Mouse (Mus musculus) hindbrain, embryonic 16.5 days (tissue): ENCODE measurements around the gene Emilin2. TPM values are rescaled to one million over a fixed set of nuclear protein-coding genes. Genes with fewer than 3 reads are reported as not detected.

Source experiments
- ATAC-seq: fragments of 200-750 bp; cut with Nextera tagmentation; 2 replicates; pipeline ENCODE4 v1.8.0; 2017; ENCODE audit warnings: moderate TSS enrichment, moderate library complexity
- H3K27ac ChIP-seq: fragments of 300-500 bp; sonication (generic); 2 replicates; pipeline ENCODE4 v1.5.1; 2014; ENCODE audit warnings: low read depth, mild to moderate bottlenecking, control low read depth, low read length, moderate library complexity
- H3K27me3 ChIP-seq: fragments of 300-500 bp; sonication (generic); replicated peaks from 2 replicates; pipeline ENCODE4 v1.6.1; 2014; ENCODE audit warnings: low read length; ENCODE audit not compliant: control insufficient read depth, insufficient read depth
- H3K36me3 ChIP-seq: fragments of 300-500 bp; sonication (generic); 2 replicates; pipeline ENCODE4 v1.6.1; 2014; ENCODE audit warnings: mild to moderate bottlenecking, low read length, moderate library complexity, mixed read lengths; ENCODE audit not compliant: control insufficient read depth, insufficient read depth
- H3K4me1 ChIP-seq: fragments of 300-500 bp; sonication (generic); 2 replicates; pipeline ENCODE4 v1.6.1; 2014; ENCODE audit warnings: low read depth, low read length; ENCODE audit not compliant: control insufficient read depth, insufficient read depth
- H3K4me2 ChIP-seq: fragments of 300-500 bp; sonication (generic); 2 replicates; pipeline ENCODE4 v1.6.1; 2014; ENCODE audit warnings: mild to moderate bottlenecking, low read length, control low read depth, moderate library complexity
- H3K4me3 ChIP-seq: fragments of 300-500 bp; sonication (generic); 2 replicates; pipeline ENCODE4 v1.5.1; 2014; ENCODE audit warnings: mild to moderate bottlenecking, low read length, control low read depth, moderate library complexity
- H3K9ac ChIP-seq: fragments of 300-500 bp; sonication (generic); 2 replicates; pipeline ENCODE4 v1.6.1; 2014; ENCODE audit warnings: low read depth, mild to moderate bottlenecking, control low read depth, low read length, moderate library complexity
- H3K9me3 ChIP-seq: fragments of 300-500 bp; sonication (generic); 2 replicates; pipeline ENCODE4 v1.6.1; 2014; ENCODE audit warnings: mild to moderate bottlenecking, low read length, moderate library complexity; ENCODE audit not compliant: control insufficient read depth
- WGBS: fragments of 180-500 bp; shearing (Covaris S2); extraction: QIAGEN DNeasy Blood & Tissue Kit; methylation state at CpG from one replicate; pipeline ENCODE4 v1.1.7; 2014; 5-methylcytosine and 5-hydroxymethylcytosine counted together
- polyA plus RNA-seq: library from polyadenylated mRNA; unstranded; fragments of >200 nt; fragmentation: Nextera tagmentation; extraction: Ambion mirVana; gene quantifications from 2 replicates; pipeline ENCODE4 v1.2.1, GENCODE M21; 2015

The Emilin2 gene
- 2.2 and 2.5 TPM in 2 replicates for polyA plus RNA-seq

- peak within 1 kb of the TSS; percentile 100 for H3K4me2 ChIP-seq
- H3K9ac ChIP-seq, result peak within 1 kb of the TSS; percentile 74
- no peaks in the 10 kb centered on the region for H3K36me3 ChIP-seq
- no peak for ATAC-seq
- H3K9me3 ChIP-seq, result no peaks in the 10 kb centered on the region
- WGBS, result 9% methylated on average over 20 of the region's 20 CpGs
- no peaks in the 10 kb centered on the region; the same call in none of the 2 replicates for H3K27me3 ChIP-seq
- H3K27ac ChIP-seq, result no peak within 1 kb of the TSS
- peaks cover 19% of the 10 kb centered on the region for H3K4me1 ChIP-seq
- peak within 1 kb of the TSS; percentile 65 for H3K4me3 ChIP-seq
Observed at GRCm38 (mm10) chr17:71311340-71312171, at the start of gene Emilin2. Gene Emilin2 (minus strand): TSS chr17:71311978.

DNA sequence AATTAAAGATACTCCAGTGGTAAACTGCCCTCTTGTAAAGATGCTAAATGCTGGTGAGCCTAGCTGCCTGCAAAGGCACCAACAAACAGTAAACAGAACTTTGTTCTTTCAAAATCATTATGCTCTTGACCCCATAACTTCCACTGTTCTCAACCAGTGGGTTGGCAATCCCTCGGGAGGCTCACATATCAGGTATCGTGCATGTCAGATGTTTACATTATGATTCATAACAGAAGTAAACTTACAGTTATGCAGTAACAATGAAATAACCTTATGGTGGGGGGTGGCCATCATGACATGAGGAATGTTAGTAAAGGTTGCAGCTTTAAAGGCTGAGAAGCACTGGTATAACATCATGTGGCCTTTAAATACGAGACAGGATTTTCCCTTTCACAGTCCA is 43.7 kb upstream of the Emilin2 start:
- peaks cover 20% of the 10 kb centered on the region; the same call in 1 of the 2 replicates for H3K36me3 ChIP-seq
- H3K9me3 ChIP-seq, result no peaks in the 10 kb centered on the region
- ATAC-seq, result no peak
- no peak overlapping the region for H3K4me3 ChIP-seq
- H3K9ac ChIP-seq, result no peak overlapping the region
- WGBS, result 88% methylated on average over 3 of the region's 3 CpGs
- no peak overlapping the region for H3K27ac ChIP-seq
- H3K27me3 ChIP-seq, result no peaks in the 10 kb centered on the region
- H3K4me1 ChIP-seq, result no peaks in the 10 kb centered on the region
- H3K4me2 ChIP-seq, result no peak overlapping the region

GRCm38 (mm10) chr17:71354205-71354604 is 42.4 kb upstream of the Emilin2 start:
- Histone ChIP-seq H3K27ac (no peak overlapping the region), H3K27me3 (no peaks in the 10 kb centered on the region), H3K36me3 (peaks cover 15% of the 10 kb centered on the region; the same call in 1 of the 2 replicates), H3K4me1 (no peaks in the 10 kb centered on the region), H3K9ac (no peak overlapping the region), H3K9me3 (no peaks in the 10 kb centered on the region), H3K4me3 (no peak overlapping the region), H3K4me2 (no peak overlapping the region)
- ATAC-seq, result no peak
- WGBS, result 98% methylated on average over 11 of the region's 11 CpGs

- whole genome bisulfite sequencing, result 84% methylated on average over 3 of the region's 3 CpGs
- no peaks in the 10 kb centered on the region for H3K4me1 ChIP-seq
- no peak overlapping the region for H3K4me2 ChIP-seq
- H3K27me3 ChIP-seq, result no peaks in the 10 kb centered on the region
- no peak overlapping the region for H3K4me3 ChIP-seq
- H3K36me3 ChIP-seq, result peaks cover 27% of the 10 kb centered on the region
- no peak for ATAC-seq
- no peak overlapping the region for H3K9ac ChIP-seq
- no peak overlapping the region for H3K27ac ChIP-seq
- no peaks in the 10 kb centered on the region for H3K9me3 ChIP-seq
Observed at GRCm38 (mm10) chr17:71348188-71348587, 36.4 kb upstream of the Emilin2 start.

GRCm38 (mm10) chr17:71342006-71342405 is 30.2 kb upstream of the Emilin2 start:
- no peak for ATAC-seq
- Histone ChIP-seq H3K4me1 (no peaks in the 10 kb centered on the region), H3K4me2 (no peak overlapping the region), H3K36me3 (peaks cover 10% of the 10 kb centered on the region), H3K27me3 (no peaks in the 10 kb centered on the region), H3K9ac (no peak overlapping the region), H3K9me3 (no peaks in the 10 kb centered on the region), H3K27ac (no peak overlapping the region), H3K4me3 (no peak overlapping the region)
- 84% methylated on average over 3 of the region's 3 CpGs for WGBS

DNA sequence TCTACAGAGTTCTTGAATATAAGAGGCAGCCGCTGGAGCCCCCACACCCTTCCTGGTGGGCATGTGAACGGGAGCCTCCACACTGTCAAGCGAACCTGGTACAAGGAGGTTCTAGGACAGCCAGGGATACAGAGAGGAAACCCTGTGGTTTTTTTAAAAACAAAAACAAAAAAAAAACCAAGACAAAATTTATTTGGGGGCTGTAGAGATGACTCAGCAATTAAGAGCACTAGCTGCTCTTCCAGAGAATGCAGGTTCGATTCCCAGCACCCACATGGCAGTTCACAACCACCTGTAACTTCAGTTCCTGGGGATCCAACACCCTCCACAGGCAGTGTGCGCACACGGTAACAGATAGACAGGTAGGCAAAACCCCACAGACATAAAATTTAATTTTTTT is 26.8 kb upstream of the Emilin2 start:
- no peak for ATAC-seq

DNA sequence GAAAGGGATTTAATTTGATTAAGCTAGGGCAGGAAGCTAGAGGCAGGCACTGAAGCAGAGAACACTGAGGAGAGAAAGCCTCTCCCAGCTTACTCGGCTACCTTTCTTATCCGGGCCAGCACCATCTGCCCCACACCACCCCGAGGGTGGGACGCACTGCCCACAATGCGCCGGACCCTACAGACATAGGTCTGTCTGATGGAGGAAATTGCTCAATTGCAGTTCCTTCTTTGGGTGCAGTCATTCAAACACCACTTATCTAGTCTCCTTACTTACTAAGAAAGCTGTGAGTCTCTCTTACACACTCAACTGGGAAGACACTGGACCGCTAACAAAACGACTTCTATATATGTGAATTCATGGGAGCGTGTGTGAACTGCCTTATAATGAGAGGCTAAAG is 25.8 kb upstream of the Emilin2 start:
- Histone ChIP-seq H3K9me3 (no peaks in the 10 kb centered on the region), H3K27ac (no peak overlapping the region), H3K36me3 (no peaks in the 10 kb centered on the region), H3K27me3 (no peaks in the 10 kb centered on the region), H3K4me3 (no peak overlapping the region), H3K4me2 (no peak overlapping the region), H3K4me1 (no peaks in the 10 kb centered on the region), H3K9ac (no peak overlapping the region)
- ATAC-seq, result no peak
- WGBS, result 97% methylated on average over 9 of the region's 9 CpGs

More for the DNA sequence above, 26.8 kb upstream of the Emilin2 start:
- Histone ChIP-seq H3K27ac (no peak overlapping the region), H3K4me3 (no peak overlapping the region), H3K36me3 (0 out of 2 replicates have a peak, but pooled peaks cover 4% of the 10 kb centered on the region), H3K9me3 (no peaks in the 10 kb centered on the region), H3K4me1 (no peaks in the 10 kb centered on the region), H3K27me3 (no peaks in the 10 kb centered on the region), H3K9ac (no peak overlapping the region), H3K4me2 (no peak overlapping the region)
- WGBS, result 96% methylated on average over 6 of the region's 6 CpGs

- 70% methylated on average over 8 of the region's 8 CpGs for WGBS
- no peaks in the 10 kb centered on the region for H3K36me3 ChIP-seq
- no peaks in the 10 kb centered on the region for H3K9me3 ChIP-seq
- no peak for ATAC-seq
- no peaks in the 10 kb centered on the region for H3K4me1 ChIP-seq
- H3K4me2 ChIP-seq, result no peak overlapping the region
- no peak overlapping the region for H3K27ac ChIP-seq
- no peak overlapping the region for H3K9ac ChIP-seq
- no peak overlapping the region for H3K4me3 ChIP-seq
- no peaks in the 10 kb centered on the region for H3K27me3 ChIP-seq
Observed at GRCm38 (mm10) chr17:71336421-71336820, 24.6 kb upstream of the Emilin2 start.

GRCm38 (mm10) chr17:71332298-71332697 is 20.5 kb upstream of the Emilin2 start:
- WGBS, result 80% methylated on average over 15 of the region's 15 CpGs
- H3K4me1 ChIP-seq, result no peaks in the 10 kb centered on the region
- no peaks in the 10 kb centered on the region for H3K27me3 ChIP-seq
- ATAC-seq, result no peak
- H3K4me3 ChIP-seq, result no peak overlapping the region
- H3K9me3 ChIP-seq, result no peaks in the 10 kb centered on the region
- no peaks in the 10 kb centered on the region for H3K36me3 ChIP-seq
- no peak overlapping the region for H3K4me2 ChIP-seq
- H3K27ac ChIP-seq, result no peak overlapping the region
- no peak overlapping the region for H3K9ac ChIP-seq
